Mouse (Mus musculus) embryonic facial prominence, embryonic 14.5 days (tissue): Measurements from ENCODE around the gene Camta1. TPM values are rescaled to one million over a fixed set of nuclear protein-coding genes. Genes with fewer than 3 reads are reported as not detected.
A peak's percentile ranks its signal among the peaks of the same experiment; 100 is the strongest.

Source experiments
- ATAC-seq: fragments of 200-750 bp; cut with Nextera tagmentation; 2 replicates; pipeline ENCODE4 v1.8.0; 2017; ENCODE audit warnings: low read depth, moderate number of reproducible peaks, moderate TSS enrichment
- DNase-seq: peaks from one replicate; pipeline ENCODE4 v3.0.0-alpha.2; 2015; ENCODE audit warnings: low spot score
- H3K27ac ChIP-seq: fragments of 300-500 bp; sonication (generic); replicated peaks from 2 replicates; pipeline ENCODE4 v1.5.1; 2014; ENCODE audit warnings: low read depth, mild to moderate bottlenecking, low read length, moderate library complexity
- H3K27me3 ChIP-seq: fragments of 300-500 bp; sonication (generic); replicated peaks from 2 replicates; pipeline ENCODE4 v1.6.1; 2014; ENCODE audit warnings: low read length; ENCODE audit not compliant: control insufficient read depth, insufficient read depth
- H3K36me3 ChIP-seq: fragments of 300-500 bp; sonication (generic); 2 replicates; pipeline ENCODE4 v1.6.1; 2014; ENCODE audit warnings: low read length, mixed read lengths; ENCODE audit not compliant: control insufficient read depth, insufficient read depth
- H3K4me1 ChIP-seq: fragments of 300-500 bp; sonication (generic); 2 replicates; pipeline ENCODE4 v1.6.1; 2014; ENCODE audit warnings: antibody characterized with exemption, low read length; ENCODE audit not compliant: control insufficient read depth, insufficient read depth
- H3K4me2 ChIP-seq: fragments of 300-500 bp; sonication (generic); 2 replicates; pipeline ENCODE4 v1.6.1; 2014; ENCODE audit warnings: low read depth, mild to moderate bottlenecking, low read length, moderate library complexity, mixed read lengths
- H3K4me3 ChIP-seq: fragments of 300-500 bp; sonication (generic); 2 replicates; pipeline ENCODE4 v1.5.1; 2014; ENCODE audit warnings: low read depth, mild to moderate bottlenecking, low read length
- H3K9ac ChIP-seq: fragments of 300-500 bp; sonication (generic); 2 replicates; pipeline ENCODE4 v1.6.1; 2014; ENCODE audit warnings: low read depth, mild to moderate bottlenecking, low read length, moderate library complexity, mixed read lengths
- H3K9me3 ChIP-seq: fragments of 300-500 bp; sonication (generic); 2 replicates; pipeline ENCODE4 v1.6.1; 2016; ENCODE audit warnings: low read length; ENCODE audit not compliant: control insufficient read depth
- WGBS: fragments of 180-500 bp; shearing (Covaris S2); extraction: QIAGEN DNeasy Blood & Tissue Kit; methylation state at CpG from one replicate; pipeline ENCODE4 v1.1.7; 2014; 5-methylcytosine and 5-hydroxymethylcytosine counted together
- polyA plus RNA-seq: library from polyadenylated mRNA; unstranded; fragments of >200 nt; fragmentation: Nextera tagmentation; extraction: Ambion mirVana; gene quantifications from 2 replicates; pipeline ENCODE4 v1.2.1, GENCODE M21; 2014

The Camta1 gene
- polyA plus RNA-seq, 1 experiment from 2014 or later = 77.3 TPM

DNA sequence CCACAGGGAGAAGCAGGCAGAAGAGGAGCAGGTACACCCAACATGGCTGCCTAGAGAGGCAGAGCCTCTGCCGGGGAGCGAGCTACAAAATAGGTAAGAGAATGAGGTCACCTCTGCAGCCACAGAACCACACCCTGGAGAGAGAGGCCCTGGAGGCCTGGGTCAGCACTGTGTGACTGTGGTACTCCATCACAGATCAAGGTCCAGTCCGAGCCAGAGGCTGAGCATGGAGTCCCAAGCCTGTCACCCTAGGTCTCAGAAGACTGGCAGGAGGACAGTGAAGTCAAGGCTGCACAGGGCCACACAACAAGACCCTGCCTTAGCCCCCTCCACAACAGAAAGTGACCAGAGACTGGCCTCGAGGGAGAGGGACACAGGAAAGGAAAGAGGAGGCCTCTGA is 294.6 kb downstream of the Camta1 start:
- H3K4me2 ChIP-seq = no peak overlapping the region
- H3K27ac ChIP-seq = no peak overlapping the region
- H3K4me3 ChIP-seq = no peak overlapping the region
- ATAC-seq = no peak
- no peaks in the 10 kb centered on the region for H3K36me3 ChIP-seq
- no peaks in the 10 kb centered on the region for H3K4me1 ChIP-seq
- no peaks in the 10 kb centered on the region for H3K9me3 ChIP-seq
- no peak for DNase-seq
- no peak overlapping the region for H3K9ac ChIP-seq
- H3K27me3 ChIP-seq = no peaks in the 10 kb centered on the region; the same call in 1 of the 2 replicates
- WGBS = 72% methylated on average over 4 of the region's 4 CpGs

DNA sequence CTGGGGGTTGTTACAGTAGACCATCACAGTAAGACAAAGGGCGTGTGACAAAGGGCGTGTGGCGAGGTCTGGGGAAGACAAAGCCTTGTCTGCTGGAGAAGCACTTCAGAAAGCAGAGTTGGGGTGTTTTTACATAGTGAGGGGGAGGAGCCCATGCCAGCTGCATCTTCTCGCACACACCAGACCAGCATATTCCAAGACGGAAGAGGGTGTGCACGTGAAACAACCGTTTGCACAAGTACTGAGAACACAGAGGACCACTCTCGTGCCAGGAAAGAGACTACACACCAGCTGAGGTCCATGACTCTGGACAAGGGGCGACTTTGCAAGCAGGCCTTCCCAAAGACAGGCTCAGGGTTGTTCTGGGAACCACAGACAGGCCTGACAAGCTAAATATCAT is 306.2 kb downstream of the Camta1 start:
- no peaks in the 10 kb centered on the region for H3K36me3 ChIP-seq
- no peaks in the 10 kb centered on the region for H3K4me1 ChIP-seq
- ATAC-seq (no peak), DNase-seq (no peak)
- no peak overlapping the region for H3K9ac ChIP-seq
- H3K27ac ChIP-seq = no peak overlapping the region
- H3K27me3 ChIP-seq = no peaks in the 10 kb centered on the region; the same call in 1 of the 2 replicates
- no peak overlapping the region for H3K4me3 ChIP-seq
- 78% methylated on average over 9 of the region's 9 CpGs for WGBS
- no peaks in the 10 kb centered on the region for H3K9me3 ChIP-seq
- no peak overlapping the region for H3K4me2 ChIP-seq

DNA sequence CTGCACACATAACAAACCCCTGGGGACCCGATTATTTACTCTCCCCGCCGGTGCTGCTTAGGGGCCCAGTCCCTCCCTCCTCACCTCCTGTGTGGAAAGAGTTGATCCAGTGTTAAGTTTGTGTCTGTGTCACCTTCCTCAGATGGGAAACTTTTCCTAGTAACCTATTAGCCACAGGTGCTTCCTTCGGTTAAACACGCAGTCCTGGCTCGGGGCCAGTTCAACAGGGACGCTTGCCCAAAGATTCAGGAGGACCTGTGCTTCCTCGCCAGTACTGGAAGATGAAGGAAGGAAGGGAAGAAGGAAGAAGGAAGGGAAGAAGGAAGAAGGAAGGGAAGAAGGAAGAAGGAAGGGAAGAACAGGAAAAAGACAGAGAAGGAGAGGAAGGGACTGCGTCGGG is 312.2 kb downstream of the Camta1 start:
- ATAC-seq = no peak

DNA sequence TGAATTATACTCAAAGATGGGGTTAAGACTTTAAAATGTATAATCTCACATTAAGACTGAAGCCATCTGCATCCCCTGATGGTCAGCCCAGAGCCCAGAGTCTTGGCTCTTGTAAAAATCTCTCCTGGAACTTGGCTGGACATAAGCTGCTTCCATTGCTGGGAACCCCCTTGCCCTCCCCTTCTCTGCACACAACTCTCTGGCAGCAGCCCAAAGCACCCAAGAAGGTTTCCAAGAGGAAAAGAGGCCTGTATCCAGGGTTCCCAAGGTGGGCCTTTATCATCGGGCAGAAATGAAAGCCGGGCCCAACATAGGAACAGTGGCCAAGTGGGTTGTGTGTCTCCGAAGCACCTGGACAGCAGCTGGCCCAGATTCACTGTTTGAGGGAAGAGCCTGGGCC is 316.2 kb downstream of the Camta1 start:
- Histone ChIP-seq H3K9ac (no peak overlapping the region), H3K4me1 (no peaks in the 10 kb centered on the region), H3K36me3 (no peaks in the 10 kb centered on the region), H3K9me3 (no peaks in the 10 kb centered on the region), H3K27me3 (no peaks in the 10 kb centered on the region), H3K4me3 (no peak overlapping the region), H3K27ac (no peak overlapping the region), H3K4me2 (no peak overlapping the region)
- WGBS = 90% methylated on average over 3 of the region's 3 CpGs
- peak; percentile 23 for DNase-seq
- ATAC-seq = no peak

More for the DNA sequence above, 312.2 kb downstream of the Camta1 start:
- no peaks in the 10 kb centered on the region for H3K4me1 ChIP-seq
- 56% methylated on average over 10 of the region's 10 CpGs for WGBS
- DNase-seq = no peak
- no peak overlapping the region for H3K4me2 ChIP-seq
- H3K36me3 ChIP-seq = no peaks in the 10 kb centered on the region
- no peak overlapping the region for H3K27ac ChIP-seq
- no peak overlapping the region for H3K4me3 ChIP-seq
- H3K27me3 ChIP-seq = no peaks in the 10 kb centered on the region; the same call in 1 of the 2 replicates
- H3K9ac ChIP-seq = no peak overlapping the region
- H3K9me3 ChIP-seq = no peaks in the 10 kb centered on the region

DNA sequence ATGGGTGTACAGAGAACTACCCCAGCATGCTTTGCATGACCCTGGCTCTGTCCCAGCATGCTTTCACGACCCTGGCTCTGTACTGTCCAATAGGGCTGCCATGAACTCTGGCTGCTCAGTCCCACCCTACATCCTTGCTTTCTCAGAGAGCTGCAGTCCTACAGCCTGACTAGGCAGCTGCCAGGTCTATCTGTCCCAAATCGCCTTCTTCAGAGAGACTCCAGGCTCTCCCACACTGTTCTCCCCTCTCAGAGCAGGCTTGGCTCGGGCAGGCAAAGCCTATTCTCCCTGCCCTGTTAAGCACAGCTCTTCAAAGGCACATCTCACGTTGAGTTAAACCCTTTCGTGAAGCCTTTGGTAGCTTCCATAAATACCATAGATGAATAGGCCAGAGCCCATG is 317.5 kb downstream of the Camta1 start:
- WGBS = 67% methylated on average over 5 of the region's 5 CpGs
- ATAC-seq = no peak
- no peaks in the 10 kb centered on the region for H3K27me3 ChIP-seq

DNA sequence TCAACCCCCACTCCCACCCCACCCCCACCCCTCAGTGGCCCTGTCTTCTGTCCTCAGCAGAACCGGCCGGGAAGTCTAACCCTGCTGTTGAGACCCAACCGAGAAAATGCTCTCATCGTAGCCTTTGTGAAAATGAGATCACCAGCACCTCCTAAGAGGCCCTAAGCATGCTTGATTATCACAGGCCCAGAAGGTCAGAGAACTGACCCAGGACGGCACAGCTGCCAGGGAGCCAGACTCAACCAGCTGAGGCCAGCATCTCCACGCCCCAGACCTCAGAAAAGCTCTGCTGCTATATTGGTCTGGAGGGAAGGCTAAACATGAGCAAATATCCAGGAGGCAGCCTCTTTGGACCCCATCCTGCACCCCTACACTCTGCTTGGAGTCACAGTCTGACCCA is 321.1 kb downstream of the Camta1 start:
- no peak for ATAC-seq
- Histone ChIP-seq H3K27me3 (no peaks in the 10 kb centered on the region), H3K36me3 (no peaks in the 10 kb centered on the region), H3K4me2 (no peak overlapping the region), H3K9ac (no peak overlapping the region), H3K9me3 (no peaks in the 10 kb centered on the region), H3K4me1 (peaks cover 4% of the 10 kb centered on the region), H3K27ac (no peak overlapping the region), H3K4me3 (no peak overlapping the region)
- DNase-seq = no peak
- 58% methylated on average over 6 of the region's 6 CpGs for WGBS

More for the DNA sequence above, 317.5 kb downstream of the Camta1 start:
- H3K36me3 ChIP-seq = no peaks in the 10 kb centered on the region
- H3K9me3 ChIP-seq = no peaks in the 10 kb centered on the region
- no peak overlapping the region for H3K4me3 ChIP-seq
- no peaks in the 10 kb centered on the region; the same call in 1 of the 2 replicates for H3K4me1 ChIP-seq
- no peak overlapping the region for H3K4me2 ChIP-seq
- no peak for DNase-seq
- H3K9ac ChIP-seq = no peak overlapping the region
- H3K27ac ChIP-seq = no peak overlapping the region

DNA sequence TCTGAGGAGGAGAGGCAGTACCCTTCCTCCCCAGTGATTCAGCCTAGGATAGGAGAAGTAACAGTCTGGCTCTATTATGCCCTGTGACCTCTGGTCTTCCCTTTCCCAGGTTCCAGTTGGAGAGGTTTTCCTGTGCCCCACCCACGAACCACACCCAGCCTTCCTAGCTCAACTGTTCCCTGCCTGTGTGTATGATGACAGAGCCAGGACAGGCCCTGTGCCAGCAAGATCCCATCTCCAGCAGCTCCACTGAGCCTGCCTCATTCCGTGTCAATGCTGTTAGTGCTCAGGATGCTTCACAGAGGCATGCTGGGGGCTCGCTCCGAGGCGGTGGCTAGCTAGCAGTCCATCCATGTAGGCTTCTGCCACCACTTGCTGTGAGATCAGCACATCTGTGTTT is 321.8 kb downstream of the Camta1 start:
- Histone ChIP-seq H3K9me3 (no peaks in the 10 kb centered on the region), H3K27me3 (no peaks in the 10 kb centered on the region), H3K9ac (no peak overlapping the region), H3K27ac (no peak overlapping the region), H3K4me1 (peaks cover 7% of the 10 kb centered on the region), H3K4me3 (no peak overlapping the region), H3K36me3 (no peaks in the 10 kb centered on the region), H3K4me2 (no peak overlapping the region)
- no peak for ATAC-seq
- WGBS = 74% methylated on average over 5 of the region's 5 CpGs
- DNase-seq = no peak

DNA sequence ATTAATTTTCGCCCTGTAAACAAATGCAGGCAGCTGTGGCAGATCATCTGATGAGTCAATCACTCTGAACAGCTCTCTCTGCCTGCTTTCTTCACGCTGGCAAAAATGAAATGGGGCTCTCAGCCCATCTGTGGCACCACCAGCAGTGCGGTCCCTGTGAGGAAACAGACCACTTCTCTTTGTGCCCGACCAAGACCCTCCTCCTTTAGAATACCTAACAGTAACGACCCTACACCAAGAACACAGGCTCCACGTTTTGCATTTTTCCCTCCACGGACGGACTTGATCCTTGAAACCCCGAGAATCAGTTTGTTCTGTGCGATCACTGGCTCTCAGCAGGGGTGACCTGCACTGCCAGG is 322.5 kb downstream of the Camta1 start:
- 63% methylated on average over 10 of the region's 10 CpGs for WGBS
- H3K4me2 ChIP-seq = no peak overlapping the region
- H3K4me3 ChIP-seq = no peak overlapping the region
- no peak overlapping the region for H3K9ac ChIP-seq
- H3K4me1 ChIP-seq = peaks cover 7% of the 10 kb centered on the region
- DNase-seq (no peak), ATAC-seq (no peak)
- no peaks in the 10 kb centered on the region for H3K36me3 ChIP-seq
- H3K27me3 ChIP-seq = no peaks in the 10 kb centered on the region
- H3K27ac ChIP-seq = no peak overlapping the region
- no peaks in the 10 kb centered on the region for H3K9me3 ChIP-seq

DNA sequence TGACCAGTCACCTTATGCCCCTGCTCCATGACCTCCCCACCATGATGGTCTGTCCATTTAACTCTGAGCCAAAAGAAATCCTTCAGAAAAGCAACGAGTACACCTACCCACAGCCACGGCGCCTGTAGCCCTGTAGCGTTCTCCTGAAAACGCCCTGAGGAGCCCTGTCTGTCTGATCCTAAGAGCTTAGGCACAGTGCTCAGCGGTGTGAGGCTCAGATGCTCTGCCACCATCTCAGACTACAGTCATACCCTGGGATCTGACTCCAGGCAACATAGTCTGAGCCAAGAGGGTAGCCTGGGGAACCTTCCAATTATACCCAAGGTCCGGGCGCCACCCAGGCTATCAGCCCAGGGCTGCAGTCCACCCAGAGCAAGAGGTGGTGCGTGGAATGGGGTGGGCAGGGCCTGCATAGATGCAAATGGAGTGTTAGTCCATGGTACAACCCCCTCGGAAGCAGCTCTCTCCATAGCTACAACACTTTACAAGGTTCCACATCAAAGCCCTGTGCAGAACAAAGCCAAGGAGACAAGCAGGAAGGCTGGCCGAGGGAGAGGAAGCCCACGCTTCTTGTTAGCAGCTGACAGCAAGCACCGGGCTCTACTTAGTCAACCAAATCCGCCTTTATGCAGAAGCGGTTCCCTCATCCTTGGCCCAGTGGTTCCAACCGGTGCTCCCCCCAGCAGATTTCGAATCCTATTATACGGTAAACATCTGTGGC is 323.1 kb downstream of the Camta1 start:
- peaks cover 7% of the 10 kb centered on the region for H3K4me1 ChIP-seq
- 61% methylated on average over 18 of the region's 18 CpGs for WGBS
- H3K27me3 ChIP-seq = no peaks in the 10 kb centered on the region
- no peaks in the 10 kb centered on the region for H3K36me3 ChIP-seq
- DNase-seq = peak; percentile 11
- no peak overlapping the region for H3K9ac ChIP-seq
- H3K4me3 ChIP-seq = no peak overlapping the region
- no peaks in the 10 kb centered on the region for H3K9me3 ChIP-seq
- no peak overlapping the region for H3K4me2 ChIP-seq
- no peak overlapping the region for H3K27ac ChIP-seq
- ATAC-seq = no peak
